Mouse (Mus musculus): ENCODE results near the gene 7530416G11Rik. TPM values are rescaled to one million over a fixed set of nuclear protein-coding genes. Genes with fewer than 3 reads are reported as not detected.

7530416G11Rik gene
- total and polyA plus RNA-seq, 3 experiments = not detected

DNA sequence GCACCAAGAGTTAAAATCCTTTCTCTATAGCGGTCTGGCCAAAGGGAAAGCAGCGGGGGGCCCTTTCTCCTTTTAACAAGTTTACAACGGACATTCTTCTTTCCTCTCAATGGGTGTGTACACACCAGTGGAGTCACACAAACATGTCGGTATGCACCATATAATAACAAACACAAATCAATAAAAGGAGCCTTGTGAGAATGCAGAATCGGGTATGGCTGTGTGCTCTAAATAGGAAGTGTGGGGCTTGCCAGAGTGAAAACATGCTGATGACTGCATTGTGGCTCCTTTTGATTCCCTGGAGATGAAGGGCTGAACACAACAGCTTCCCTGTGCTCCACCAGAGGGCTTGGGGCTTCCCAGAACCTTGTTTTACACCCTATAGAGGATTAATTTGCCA lies 38.8 kb downstream of the 7530416G11Rik start:
- in situ Hi-C loops (cut with MboI; ENCODE audit: low pct_ligation_motif_present, low pct_unique_long_range_greater_than_20kb, low sequenced_read_pairs) (no loop called here), dilution Hi-C loops (cut with MboI; ENCODE audit: extremely low pct_ligation_motif_present, extremely low pct_unique_long_range_greater_than_20kb, low sequenced_read_pairs) (no loop called here)

DNA sequence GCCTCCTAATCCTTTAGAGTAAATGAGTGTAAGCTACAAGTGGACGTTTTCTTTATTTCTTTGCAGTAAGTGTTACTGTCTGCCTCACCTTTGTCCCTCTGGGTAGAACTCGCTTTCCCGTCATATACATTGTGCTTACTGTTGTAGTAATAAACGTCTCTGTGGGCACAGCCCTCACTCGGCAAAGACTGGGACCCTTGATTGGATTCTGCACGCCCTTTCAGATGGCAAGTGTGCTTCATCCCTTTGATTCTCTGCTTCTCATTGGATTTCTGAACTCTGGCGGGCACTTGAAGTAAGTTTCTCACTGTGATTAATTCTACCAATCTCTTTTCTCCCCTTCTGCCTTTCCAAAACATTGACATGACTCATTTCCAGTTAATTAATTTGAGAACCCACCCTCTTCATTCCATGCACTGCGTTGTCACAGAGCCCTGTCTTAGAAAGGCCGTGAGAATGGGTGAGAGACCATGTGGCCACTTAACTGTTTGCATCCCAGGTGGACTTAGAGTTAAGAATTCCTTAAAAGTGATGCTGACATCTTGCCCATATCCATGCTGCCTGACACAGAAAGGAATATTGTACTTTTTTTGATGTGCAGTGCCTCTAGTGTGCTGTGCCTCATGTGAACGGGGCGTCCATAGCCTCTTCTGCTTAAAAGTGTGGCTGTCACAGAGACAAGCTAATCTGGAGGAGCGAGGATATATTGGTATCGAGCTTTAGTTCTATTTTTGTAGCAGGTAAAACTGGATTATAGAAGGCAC lies 39.8 kb downstream of the 7530416G11Rik start:
- Histone ChIP-seq H3K27me3 (replicated peaks) (no peaks in the 10 kb centered on the region), H3K27ac (ENCODE audit: insufficient read depth, low read depth) (no peak overlapping the region), H3K4me1 (ENCODE audit: control insufficient read depth in 1 of 2, insufficient read depth in 2 of 2) (0 out of 4 replicates have a peak, but pooled peaks cover 0 to 4% of the 10 kb centered on the region in 2 experiments), H3K4me3 (replicated peaks in 1 of 3; ENCODE audit: low read depth in 2 of 3, low read length in 2 of 3, poor library complexity in 1 of 3) (no peak overlapping the region), H3K79me2 (replicated peaks; ENCODE audit: control insufficient read depth, extremely low read depth, insufficient read depth, poor library complexity, severe bottlenecking) (no peaks in the 10 kb centered on the region), H3K36me3 (replicated peaks in 1 of 2; ENCODE audit: control insufficient read depth in 1 of 2, insufficient read depth in 1 of 2, low read length in 1 of 2) (peaks cover 29 to 96% of the 10 kb centered on the region in 2 experiments), H3K4me2 (ENCODE audit: insufficient read depth, low read depth, poor library complexity, severe bottlenecking) (no peak overlapping the region), H3K9me3 (replicated peaks; ENCODE audit: low read length) (no peaks in the 10 kb centered on the region), H3K9ac (ENCODE audit: insufficient read depth, low read depth) (no peak overlapping the region)
- DNase-seq (ENCODE audit: extremely low read depth) = no peak
- in situ Hi-C loops (cut with MboI; ENCODE audit: low pct_ligation_motif_present, low pct_unique_long_range_greater_than_20kb, low sequenced_read_pairs) = no loop called here
- no peak for TF ChIP-seq MXI1 (IDR thresholded peaks at IDR 0.05; ENCODE audit: low read depth, low read length)
- dilution Hi-C loops (cut with MboI; ENCODE audit: extremely low pct_ligation_motif_present, extremely low pct_unique_long_range_greater_than_20kb, low sequenced_read_pairs) = no loop called here

More for the DNA sequence above, 38.8 kb downstream of the 7530416G11Rik start:
- Histone ChIP-seq H3K27me3 (replicated peaks) (no peaks in the 10 kb centered on the region), H3K4me3 (replicated peaks in 1 of 3; ENCODE audit: low read depth in 2 of 3, low read length in 2 of 3, poor library complexity in 1 of 3) (no peak overlapping the region), H3K9ac (ENCODE audit: insufficient read depth, low read depth) (no peak overlapping the region), H3K36me3 (replicated peaks in 1 of 2; ENCODE audit: control insufficient read depth in 1 of 2, insufficient read depth in 1 of 2, low read length in 1 of 2) (peaks cover 31 to 96% of the 10 kb centered on the region in 2 experiments), H3K27ac (ENCODE audit: insufficient read depth, low read depth) (no peak overlapping the region), H3K4me2 (ENCODE audit: insufficient read depth, low read depth, poor library complexity, severe bottlenecking) (no peak overlapping the region), H3K79me2 (replicated peaks; ENCODE audit: control insufficient read depth, extremely low read depth, insufficient read depth, poor library complexity, severe bottlenecking) (no peaks in the 10 kb centered on the region), H3K4me1 (ENCODE audit: control insufficient read depth in 1 of 2, insufficient read depth in 2 of 2) (0 out of 4 replicates have a peak, but pooled peaks cover 0 to 4% of the 10 kb centered on the region in 2 experiments), H3K9me3 (replicated peaks; ENCODE audit: low read length) (no peaks in the 10 kb centered on the region)
- TF ChIP-seq MEF2A (IDR thresholded peaks at IDR 0.05; ENCODE audit: borderline replicate concordance, low read depth, low read length) = no peak
- TF ChIP-seq HCFC1 (IDR thresholded peaks at IDR 0.05; ENCODE audit: low read depth, low read length) = no peak
- no peak for TF ChIP-seq MAFK (IDR thresholded peaks at IDR 0.05; ENCODE audit: insufficient replicate concordance, low read length)
- TF ChIP-seq CHD2 (IDR thresholded peaks at IDR 0.05; ENCODE audit: low read length) = no peak
- TF ChIP-seq E2F4 (IDR thresholded peaks at IDR 0.05; ENCODE audit: insufficient replicate concordance, low read depth, low read length) = no peak
- no peak for TF ChIP-seq TBP (conservative IDR thresholded peaks at IDR 0.05; ENCODE audit: low read depth, low read length)
- no peak for TF ChIP-seq EP300 (IDR thresholded peaks at IDR 0.05; ENCODE audit: low read length)
- TF ChIP-seq TCF12 (IDR thresholded peaks at IDR 0.05; ENCODE audit: low read depth, low read length) = no peak
- no peak for TF ChIP-seq ETS1 (conservative IDR thresholded peaks at IDR 0.05; ENCODE audit: low read depth, low read length)
- TF ChIP-seq POLR2AphosphoS2 (IDR thresholded peaks at IDR 0.05; ENCODE audit: low read depth, low read length) = no peak
- no peak for TF ChIP-seq ZNF384 (IDR thresholded peaks at IDR 0.05; ENCODE audit: low read depth, low read length)
- no peak for TF ChIP-seq ELF1 (IDR thresholded peaks at IDR 0.05; ENCODE audit: low read depth, low read length)
- no peak for TF ChIP-seq POLR2A (IDR thresholded peaks at IDR 0.05; ENCODE audit: low read depth, low read length)
- TF ChIP-seq MXI1 (IDR thresholded peaks at IDR 0.05; ENCODE audit: low read depth, low read length) = no peak
- no peak for DNase-seq (ENCODE audit: extremely low read depth)
